In genomic region chrX:162900938-162901337, GRCm38 (mm10) we compare ENCODE assay signal across 7 mouse cellular contexts. TPM values are rescaled to one million over a fixed set of nuclear protein-coding genes. Genes with fewer than 3 reads are reported as not detected.
A peak's percentile ranks its signal among the peaks of the same experiment; 100 is the strongest.
DNase-seq lines count a peak whose midpoint lies in the region; ATAC-seq and TF ChIP-seq lines count a peak whose summit lies in the region.

TSS of gene Ctps2 (plus strand) at chrX:162901238.

- TF ChIP-seq CTCF in testis, adult 2 months (IDR thresholded peaks at IDR 0.05; ENCODE audit: control insufficient read depth, insufficient read depth, insufficient replicate concordance, low read depth, low read length): no peak

- peaks cover 3% of the 10 kb centered on the region for H3K4me1 ChIP-seq in testis, adult 2 months (ENCODE audit: control insufficient read depth, insufficient read depth, low read length)
- 0 out of 2 replicates have a peak, but pooled peaks cover 3% of the 10 kb centered on the region for H3K4me1 ChIP-seq in embryonic facial prominence, embryonic 14.5 days (ENCODE audit: control insufficient read depth, insufficient read depth, low read length)
- no peaks in the 10 kb centered on the region for H3K4me1 ChIP-seq in liver, embryonic 11.5 days (replicated peaks; ENCODE audit: control insufficient read depth, insufficient read depth, low read length)
- H3K4me1 ChIP-seq in stomach, embryonic 15.5 days: no peaks in the 10 kb centered on the region

- peak within 1 kb of the TSS; percentile 55 for H3K27ac ChIP-seq in testis, adult 2 months (ENCODE audit: control insufficient read depth, insufficient read depth, low read depth, low read length)
- peak within 1 kb of the TSS; percentile 79 for H3K27ac ChIP-seq in embryonic facial prominence, embryonic 14.5 days (replicated peaks; ENCODE audit: low read depth, low read length)
- peak within 1 kb of the TSS; percentile 47 for H3K27ac ChIP-seq in liver, embryonic 11.5 days (ENCODE audit: low read depth, low read length)
- peak within 1 kb of the TSS; percentile 89 for H3K27ac ChIP-seq in stomach, embryonic 15.5 days

- 26% methylated on average over 4 of the region's 4 CpGs for WGBS in embryonic facial prominence, embryonic 14.5 days
- WGBS in liver, embryonic 11.5 days: 29% methylated on average over 4 of the region's 4 CpGs
- 32% methylated on average over 4 of the region's 4 CpGs for WGBS in stomach, embryonic 15.5 days

- H3K27me3 ChIP-seq in testis, adult 2 months (ENCODE audit: control insufficient read depth, insufficient read depth, low read length): no peaks in the 10 kb centered on the region
- no peaks in the 10 kb centered on the region for H3K27me3 ChIP-seq in embryonic facial prominence, embryonic 14.5 days (replicated peaks; ENCODE audit: control insufficient read depth, insufficient read depth, low read length)
- no peaks in the 10 kb centered on the region; the same call in 1 of the 2 replicates for H3K27me3 ChIP-seq in liver, embryonic 11.5 days (replicated peaks; ENCODE audit: control insufficient read depth, insufficient read depth, low read length)
- no peaks in the 10 kb centered on the region for H3K27me3 ChIP-seq in stomach, embryonic 15.5 days (replicated peaks)

- H3K9me3 ChIP-seq in embryonic facial prominence, embryonic 14.5 days (ENCODE audit: control insufficient read depth, low read length): no peaks in the 10 kb centered on the region
- no peaks in the 10 kb centered on the region for H3K9me3 ChIP-seq in liver, embryonic 11.5 days (ENCODE audit: control insufficient read depth, low read length)
- H3K9me3 ChIP-seq in stomach, embryonic 15.5 days: no peaks in the 10 kb centered on the region

- H3K4me3 ChIP-seq in testis, adult 2 months (ENCODE audit: control insufficient read depth, low read depth, low read length): peak within 1 kb of the TSS; percentile 71
- peak within 1 kb of the TSS; percentile 61 for H3K4me3 ChIP-seq in embryonic facial prominence, embryonic 14.5 days (ENCODE audit: low read depth, low read length)
- H3K4me3 ChIP-seq in liver, embryonic 11.5 days (ENCODE audit: low read depth, low read length): peak within 1 kb of the TSS; percentile 54
- H3K4me3 ChIP-seq in stomach, embryonic 15.5 days (replicated peaks): peak within 1 kb of the TSS; percentile 58

- H3K9ac ChIP-seq in embryonic facial prominence, embryonic 14.5 days (ENCODE audit: low read depth, low read length): peak within 1 kb of the TSS; percentile 73
- peak within 1 kb of the TSS; percentile 53 for H3K9ac ChIP-seq in liver, embryonic 11.5 days (ENCODE audit: low read depth, low read length)
- H3K9ac ChIP-seq in stomach, embryonic 15.5 days: peak within 1 kb of the TSS; percentile 46

- no peak for TF ChIP-seq POLR2A in testis, adult 2 months (IDR thresholded peaks at IDR 0.05; ENCODE audit: control insufficient read depth, low read depth, low read length)

- no peak for DNase-seq in testis, postnatal 14 days (ENCODE audit: low spot score)
- DNase-seq in embryonic facial prominence, embryonic 14.5 days (ENCODE audit: low spot score): no peak
- no peak for DNase-seq in liver, embryonic 11.5 days (ENCODE audit: low spot score)
- no peak for DNase-seq in cerebellum, adult 8-10 months

- H3K36me3 ChIP-seq in testis, adult 2 months (ENCODE audit: control insufficient read depth, insufficient read depth, low read length): no peaks in the 10 kb centered on the region
- no peaks in the 10 kb centered on the region for H3K36me3 ChIP-seq in embryonic facial prominence, embryonic 14.5 days (ENCODE audit: control insufficient read depth, insufficient read depth, low read length)
- no peaks in the 10 kb centered on the region for H3K36me3 ChIP-seq in liver, embryonic 11.5 days (ENCODE audit: control insufficient read depth, insufficient read depth, low read length)
- H3K36me3 ChIP-seq in stomach, embryonic 15.5 days: no peaks in the 10 kb centered on the region

- H3K4me2 ChIP-seq in embryonic facial prominence, embryonic 14.5 days (ENCODE audit: low read depth, low read length): peak within 1 kb of the TSS; percentile 64
- peak within 1 kb of the TSS; percentile 61 for H3K4me2 ChIP-seq in liver, embryonic 11.5 days
- H3K4me2 ChIP-seq in stomach, embryonic 15.5 days: peak within 1 kb of the TSS; percentile 56

- ATAC-seq in embryonic facial prominence, embryonic 14.5 days (ENCODE audit: low read depth): no peak
- ATAC-seq in hematopoietic stem cell, adult 5-6 weeks (replicated peaks in 1 of 2; ENCODE audit: insufficient read depth in 1 of 2, low FRiP score in 2 of 2, low TSS enrichment in 1 of 2, low read depth in 1 of 2, poor library complexity in 2 of 2, severe bottlenecking in 2 of 2): peak in 1 of 2 experiments; percentile 6; a peak in 1 of 4 replicates
- ATAC-seq in liver, embryonic 11.5 days (replicated peaks; ENCODE audit: low FRiP score): no peak
- no peak for ATAC-seq in stomach, embryonic 15.5 days (ENCODE audit: insufficient read depth, low FRiP score, low read depth)

RNA-seq across cellular contexts. Expression of gene Ctps2, which starts in this region (rescaled TPM):
- 6.2 and 6.7 TPM in 2 replicates for polyA plus RNA-seq in testis, adult 2 months (2012; rRNA removed)
- 77.7 and 99.7 TPM in 2 replicates for polyA plus RNA-seq in embryonic facial prominence, embryonic 14.5 days (2014; fragmentation: Nextera tagmentation; extraction: Ambion mirVana)
- total RNA-seq in hematopoietic stem cell, adult 5-6 weeks (2017): 81.8 and 93.4 TPM in 2 replicates
- polyA plus RNA-seq in liver, embryonic 11.5 days (2014; fragmentation: Nextera tagmentation; extraction: Ambion mirVana): 73.4 and 92.3 TPM in 2 replicates
- 77.1 and 89.1 TPM in 2 replicates for polyA plus RNA-seq in stomach, embryonic 15.5 days (2015; fragmentation: Nextera tagmentation; extraction: Ambion mirVana)
